Mouse (Mus musculus) layer of hippocampus, adult 18-20 months (tissue): ENCODE data around the gene Ocm. TPM values are rescaled to one million over a fixed set of nuclear protein-coding genes. Genes with fewer than 3 reads are reported as not detected.
A peak's percentile ranks its signal among the peaks of the same experiment; 100 is the strongest.

Source experiments
- DNase-seq, 2 experiments: peaks; one replicate each; pipeline ENCODE4 v3.0.0; 2022; ENCODE audit warnings: low spot score in 2 of 2
- total RNA-seq, 2 experiments: library from RNA; stranded (reverse); gene quantifications; 2 replicates each; pipeline ENCODE4 v1.2.3; 2021

Ocm gene
- total RNA-seq, 2 experiments from 2014 or later, result not detected

DNA sequence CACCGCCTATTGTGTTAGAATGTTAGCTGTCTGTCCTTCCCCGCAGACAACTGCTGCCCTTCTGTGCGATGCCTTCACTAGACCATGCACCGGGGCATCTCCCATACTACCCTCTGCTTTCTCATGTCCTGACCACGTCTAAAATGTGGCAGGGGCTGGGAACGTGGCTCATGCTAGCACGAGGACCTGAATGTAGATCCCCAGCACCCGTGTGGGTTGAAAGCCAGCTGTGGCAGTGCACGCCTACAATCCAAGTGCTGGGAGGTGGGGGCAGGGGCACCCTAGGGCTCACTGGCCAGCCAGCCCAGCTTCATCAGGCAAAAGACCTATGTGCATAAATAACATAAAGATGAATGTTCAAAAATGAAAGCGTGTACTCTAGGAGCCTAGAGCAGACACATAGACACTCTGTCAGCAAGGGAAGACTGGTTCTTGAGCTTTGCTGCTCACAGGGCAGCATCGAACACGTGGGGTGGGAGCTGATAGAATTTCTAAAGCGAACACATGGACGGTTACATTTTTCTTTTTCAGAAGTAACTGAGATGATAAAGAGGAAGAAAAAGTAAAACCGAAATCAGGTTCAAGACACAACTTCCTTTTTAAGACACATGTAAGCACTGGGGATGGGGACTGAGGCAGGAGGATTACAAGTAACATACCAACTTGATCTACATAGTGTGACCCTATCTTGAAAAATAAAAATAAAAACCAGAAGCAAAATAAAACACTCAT, 23.8 kb downstream of the Ocm start:
- no peak for DNase-seq

DNA sequence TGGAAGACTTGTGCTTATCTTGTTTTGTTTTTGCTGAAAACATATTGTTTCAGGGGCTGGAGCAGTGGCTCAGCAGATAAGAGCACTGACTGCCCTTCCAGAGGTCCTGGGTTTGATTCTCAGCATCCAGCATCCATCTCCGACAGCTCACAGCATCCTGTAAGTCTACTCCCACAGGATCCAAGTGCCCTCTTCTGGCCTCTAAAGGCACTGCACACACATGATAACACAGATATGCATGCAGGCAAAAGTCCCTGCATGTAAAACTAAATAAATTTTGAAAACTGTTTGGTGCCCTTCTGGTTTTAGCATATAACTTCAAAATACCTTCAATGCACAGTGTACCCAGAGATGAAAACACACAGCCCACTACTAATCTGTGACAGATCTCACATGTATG, 27.1 kb downstream of the Ocm start:
- DNase-seq, result no peak

DNA sequence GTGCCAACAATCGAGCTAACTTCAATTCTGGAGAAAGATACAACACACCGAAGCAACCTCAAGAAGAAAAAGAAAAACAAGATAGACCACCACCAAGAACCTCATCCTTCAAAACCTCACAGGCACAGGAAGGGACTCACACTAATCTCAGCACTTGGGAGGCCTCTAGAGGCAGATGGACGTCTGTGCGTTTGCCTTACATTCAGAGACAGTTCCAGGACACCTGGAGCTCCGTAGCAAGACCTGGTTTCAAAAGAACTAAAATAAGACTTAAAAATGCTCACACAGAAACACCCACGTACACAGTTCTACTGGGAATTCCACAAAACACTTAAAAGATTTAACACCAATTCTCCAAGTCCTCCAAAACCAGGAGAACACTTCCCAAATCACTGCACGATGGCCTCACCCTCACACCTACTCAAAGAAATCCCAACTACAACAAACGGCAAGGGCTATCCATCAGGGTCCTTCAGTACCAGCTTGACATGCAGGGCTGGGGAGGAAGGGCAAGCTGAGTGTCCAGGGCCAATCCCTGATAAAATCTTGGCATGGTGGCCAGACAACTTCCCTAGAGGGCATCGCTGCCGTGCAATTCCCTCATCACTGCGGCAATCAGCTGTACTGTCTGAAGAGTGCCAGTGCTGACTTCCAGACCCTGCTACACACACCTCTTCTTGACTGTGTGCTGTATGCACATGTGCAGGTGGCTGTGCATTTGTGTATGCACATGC, 31.7 kb downstream of the Ocm start:
- no peak for DNase-seq

DNA sequence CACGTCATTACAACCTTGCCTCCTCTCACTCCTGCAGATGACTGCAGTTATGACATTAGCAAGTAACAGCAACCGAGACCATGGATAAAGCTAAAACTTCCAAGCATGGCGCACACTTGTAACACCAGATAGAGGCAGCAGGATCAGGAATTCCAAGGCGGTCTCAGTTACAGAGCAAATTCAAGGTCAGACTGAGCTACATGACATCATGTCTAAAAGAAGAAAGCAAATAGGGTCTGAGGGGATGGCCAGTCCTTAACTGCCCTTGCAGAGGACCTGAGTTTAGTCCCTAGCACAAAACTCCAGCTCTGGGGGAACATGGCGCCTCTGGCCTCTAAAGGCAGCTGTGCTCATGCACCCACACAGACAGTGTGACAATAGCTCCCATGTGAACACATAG, 32.6 kb downstream of the Ocm start:
- DNase-seq, result no peak

DNA sequence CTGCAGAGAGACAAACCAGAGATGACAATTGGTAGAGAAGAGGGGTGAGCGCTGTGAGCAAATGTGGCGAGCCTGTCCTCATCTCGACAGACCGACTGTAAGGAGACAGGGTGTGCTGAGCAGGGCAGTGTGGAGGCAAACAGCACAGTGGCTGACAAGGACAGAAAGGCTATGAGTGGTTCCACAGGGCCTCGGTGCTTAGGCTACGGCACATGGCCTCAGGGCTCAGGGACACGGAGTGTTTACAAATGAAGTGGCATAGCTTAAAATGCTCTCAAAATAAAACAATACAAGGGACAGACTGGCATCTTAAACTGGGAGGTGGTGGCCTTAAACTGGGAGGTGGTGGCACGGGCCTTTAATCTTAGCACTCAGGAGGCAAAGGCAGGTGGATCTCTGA, 33.2 kb downstream of the Ocm start:
- DNase-seq, result no peak

DNA sequence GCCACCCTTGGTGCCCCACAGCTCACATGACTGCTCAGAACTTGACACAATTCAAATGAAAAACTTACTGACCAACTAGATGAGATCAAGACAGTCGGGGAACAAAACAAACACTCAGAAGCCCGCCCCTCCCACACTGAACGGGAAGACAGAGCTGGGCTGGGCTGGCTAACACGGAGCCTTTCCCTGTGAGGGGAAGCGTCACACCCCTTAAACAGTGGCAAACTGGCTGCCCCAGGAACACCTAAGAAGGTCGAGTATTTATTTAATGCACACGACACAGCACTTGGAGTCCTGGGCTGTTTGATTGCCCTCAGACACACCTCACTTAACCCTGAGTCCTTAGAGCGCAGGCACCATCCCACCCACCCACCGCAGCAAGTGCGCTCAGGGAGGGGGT, 33.8 kb downstream of the Ocm start:
- DNase-seq, result no peak

DNA sequence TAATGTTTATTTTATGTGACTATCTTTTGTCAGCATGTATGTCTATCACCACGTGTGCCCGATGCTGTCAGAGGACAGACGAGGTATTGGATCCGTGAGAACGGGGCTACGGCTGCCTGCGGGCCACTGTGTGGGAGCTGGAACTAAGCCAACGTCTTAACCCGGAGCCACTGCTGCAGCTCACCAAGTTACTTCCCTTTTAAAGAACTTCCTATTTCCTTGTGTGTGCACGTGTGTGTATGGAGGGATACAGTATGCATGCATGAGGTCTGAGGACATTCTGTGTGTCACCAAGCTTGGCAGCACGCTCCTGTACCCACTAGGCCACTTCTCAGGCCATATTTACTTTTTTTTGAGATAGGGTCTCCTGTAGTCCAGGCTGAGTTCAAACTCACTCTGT, 36.4 kb downstream of the Ocm start:
- no peak for DNase-seq

DNA sequence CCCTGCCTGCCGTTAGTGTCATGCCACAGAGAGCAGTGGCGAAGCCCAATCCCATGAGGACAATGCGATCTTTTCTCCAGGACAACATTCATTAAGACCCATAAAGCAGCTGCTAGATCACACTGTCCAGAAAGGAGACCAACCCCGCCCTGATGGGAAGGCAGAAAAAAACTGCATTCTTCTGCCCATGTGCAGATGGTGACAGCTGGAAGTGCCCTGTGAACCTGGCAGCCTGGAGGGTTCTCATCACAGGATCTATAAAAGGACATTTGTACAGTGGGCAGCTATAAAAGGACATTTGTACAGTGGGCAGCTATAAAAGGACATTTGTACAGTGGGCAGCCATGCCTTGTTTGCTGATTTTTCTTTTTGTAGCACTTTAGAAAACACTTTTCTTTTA, 37.4 kb downstream of the Ocm start:
- DNase-seq, result peak in 1 of 2 experiments; percentile 38

DNA sequence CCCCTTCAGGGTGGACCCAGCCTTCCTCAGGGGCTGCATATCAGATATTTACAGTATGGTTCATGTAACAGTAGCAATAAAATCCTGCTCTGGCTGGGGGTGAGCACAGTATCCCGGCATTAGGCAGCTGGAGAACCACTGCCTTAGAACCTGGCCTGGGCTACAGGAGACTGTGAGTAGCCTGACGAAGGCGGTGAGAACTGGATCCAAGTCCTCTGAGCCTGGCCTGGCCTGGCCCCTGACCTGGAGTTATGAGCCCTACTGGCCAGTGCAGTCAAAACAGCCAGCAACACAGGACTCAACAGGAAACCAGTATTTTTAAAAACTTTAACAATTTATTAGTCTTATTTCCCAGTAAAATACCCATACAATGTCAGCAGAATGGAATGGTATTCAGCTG, 38.9 kb downstream of the Ocm start:
- DNase-seq, result no peak

DNA sequence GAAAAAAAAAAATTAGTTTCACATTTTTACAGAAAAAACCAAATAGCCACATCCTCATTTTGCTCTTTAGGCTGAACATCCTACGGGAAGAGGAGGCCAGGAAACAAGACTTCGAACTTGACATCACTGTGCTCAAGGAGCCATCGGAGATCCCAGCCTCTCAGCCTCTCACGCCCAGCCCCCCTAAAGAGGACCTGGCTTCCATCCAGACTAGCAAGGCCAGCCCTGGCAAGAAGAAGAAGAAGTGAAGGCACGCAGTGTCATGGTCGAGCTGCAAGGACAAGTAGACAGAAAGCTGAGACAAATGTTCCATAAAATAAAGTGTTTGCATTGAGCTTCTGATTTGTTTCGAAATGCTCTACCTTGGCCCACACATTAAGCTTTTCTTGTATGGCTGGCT, 41.1 kb downstream of the Ocm start:
- DNase-seq, result no peak

DNA sequence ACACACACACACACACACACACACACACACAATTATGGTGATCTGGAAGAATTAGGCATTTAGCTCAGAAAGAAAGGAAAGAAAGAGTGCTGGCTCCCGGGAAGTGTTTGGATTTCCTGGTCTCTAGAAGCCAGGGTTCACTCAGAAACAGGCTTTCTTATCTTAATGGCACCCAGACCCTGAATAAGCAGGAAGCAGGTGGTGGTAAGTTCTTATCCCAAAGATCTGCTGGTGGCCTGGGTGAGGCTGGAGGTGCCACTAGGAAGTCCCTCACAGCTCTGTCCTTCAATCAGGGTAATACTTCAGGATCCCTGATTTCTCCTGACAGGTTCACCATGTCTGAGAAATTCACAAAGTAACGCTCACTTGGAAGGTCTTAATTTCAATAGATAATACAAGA, 44.1 kb downstream of the Ocm start:
- no peak for DNase-seq

DNA sequence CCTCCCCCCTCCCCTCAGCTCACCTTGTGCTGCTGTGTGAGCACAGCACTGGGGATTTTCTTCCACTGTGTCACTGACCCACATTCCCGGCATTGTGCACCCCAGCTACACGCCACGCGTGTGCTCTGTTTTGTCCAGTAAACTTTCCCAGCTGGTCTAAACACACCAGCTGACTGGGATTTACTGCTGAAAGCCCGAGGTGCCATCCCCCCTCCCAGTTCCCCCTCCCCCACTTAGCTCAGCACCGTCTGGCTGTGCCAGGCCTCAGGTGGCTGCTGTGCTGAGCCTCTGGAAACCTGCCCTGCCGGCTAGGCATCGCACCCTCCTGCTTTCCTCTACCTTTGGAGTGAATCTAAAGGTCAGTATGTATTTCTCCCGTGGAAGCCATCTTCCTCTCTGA, 45.6 kb downstream of the Ocm start:
- DNase-seq, result no peak

DNA sequence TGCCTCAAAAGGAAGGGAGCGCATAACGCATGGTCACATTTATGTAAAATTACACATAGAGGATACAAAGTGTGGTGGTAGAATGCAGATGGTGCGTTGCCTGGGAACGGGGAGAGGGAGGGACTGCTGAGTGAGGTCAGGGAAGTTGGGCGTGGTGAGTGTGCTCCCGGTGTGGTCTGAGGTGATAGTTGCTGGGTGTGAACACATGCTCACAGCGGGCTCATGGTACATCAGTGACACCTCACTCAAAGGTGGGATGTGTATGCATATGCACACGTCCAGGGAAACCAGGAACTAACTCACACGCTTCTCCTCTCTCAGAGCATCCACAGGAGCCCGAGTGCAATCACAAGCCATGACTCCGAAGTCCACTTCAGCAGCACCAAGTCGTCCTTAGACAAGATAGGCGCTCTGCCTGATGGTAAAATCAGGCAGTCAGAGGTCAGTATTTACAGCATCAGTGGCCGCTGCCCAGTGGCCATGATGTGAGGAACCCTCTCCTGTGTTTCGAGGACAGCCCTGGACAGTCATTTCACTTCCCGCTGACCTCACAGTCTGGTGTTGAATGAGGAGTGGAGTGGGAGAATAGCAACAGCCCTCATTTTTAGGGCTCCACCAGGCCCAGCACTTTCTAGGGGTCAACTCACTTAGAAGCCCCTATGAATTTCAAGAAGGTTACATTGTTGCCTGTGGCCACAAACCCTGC, 49.6 kb downstream of the Ocm start:
- no peak for DNase-seq

DNA sequence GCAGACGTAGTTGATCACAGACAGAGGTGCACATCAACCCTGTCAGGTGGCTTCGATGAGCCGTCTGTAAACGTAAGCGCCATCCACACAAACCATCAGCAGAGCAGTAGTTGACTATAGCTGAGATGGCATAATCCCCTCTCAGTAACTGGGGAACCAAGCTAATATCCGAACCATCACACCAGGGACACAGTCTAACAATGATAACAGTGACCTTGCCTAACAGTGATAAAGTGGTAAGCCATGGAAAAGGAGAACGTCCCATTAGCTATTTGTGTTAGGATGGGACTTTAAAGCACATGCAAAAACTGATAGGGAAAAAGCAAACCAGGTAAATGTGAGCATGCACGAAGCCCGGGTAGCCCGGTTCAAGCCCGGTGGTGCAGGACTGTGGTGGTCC, 50.2 kb downstream of the Ocm start:
- no peak for DNase-seq

DNA sequence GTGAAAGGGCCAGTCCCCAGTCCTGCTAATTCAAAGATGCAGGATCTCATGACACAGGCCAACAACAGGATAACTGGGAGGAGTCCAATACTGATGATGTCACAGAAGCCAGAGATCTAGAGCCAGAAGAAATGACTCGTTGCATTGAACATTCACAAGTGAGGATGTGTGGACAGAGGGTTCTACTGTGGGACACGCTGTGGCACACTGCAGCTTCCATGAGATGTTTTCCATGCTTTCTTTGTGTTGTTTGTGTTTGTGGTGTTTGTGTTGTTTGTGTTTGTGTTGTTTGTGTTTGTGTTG, 50.9 kb downstream of the Ocm start:
- DNase-seq, result no peak

DNA sequence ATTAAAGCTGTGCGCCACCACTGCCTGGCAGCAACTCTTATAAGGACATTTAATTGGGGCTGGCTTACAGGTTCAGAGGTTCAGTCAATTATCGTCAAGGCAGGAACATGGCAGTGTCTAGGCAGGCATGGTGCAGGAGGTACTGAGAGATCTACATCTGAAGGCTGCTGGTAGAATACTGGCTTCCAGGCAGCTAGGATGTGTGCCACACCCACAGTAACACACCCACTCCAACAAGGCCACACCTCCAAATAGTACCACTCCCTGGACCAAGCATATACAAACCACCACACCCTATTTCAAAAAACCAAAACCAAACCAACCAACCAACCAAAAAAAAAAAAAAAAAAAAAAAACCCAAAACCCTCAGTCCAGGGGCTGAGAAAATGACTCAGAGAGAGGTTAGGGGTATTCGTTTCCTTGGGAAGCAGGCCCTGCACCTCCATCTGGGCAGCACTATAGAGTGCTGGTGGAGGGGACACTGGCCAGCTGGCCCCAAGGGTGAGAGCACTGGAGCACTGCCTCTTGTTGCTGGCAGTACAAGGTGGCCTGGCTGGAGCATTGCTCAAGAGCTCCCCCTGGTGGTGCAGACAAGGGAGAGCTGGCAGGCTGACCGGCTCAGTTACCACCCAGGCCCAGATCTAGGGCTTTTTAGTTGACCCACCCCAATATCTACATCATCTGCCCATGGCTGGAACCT, 51.4 kb downstream of the Ocm start:
- DNase-seq, result peak in 1 of 2 experiments; percentile 72

DNA sequence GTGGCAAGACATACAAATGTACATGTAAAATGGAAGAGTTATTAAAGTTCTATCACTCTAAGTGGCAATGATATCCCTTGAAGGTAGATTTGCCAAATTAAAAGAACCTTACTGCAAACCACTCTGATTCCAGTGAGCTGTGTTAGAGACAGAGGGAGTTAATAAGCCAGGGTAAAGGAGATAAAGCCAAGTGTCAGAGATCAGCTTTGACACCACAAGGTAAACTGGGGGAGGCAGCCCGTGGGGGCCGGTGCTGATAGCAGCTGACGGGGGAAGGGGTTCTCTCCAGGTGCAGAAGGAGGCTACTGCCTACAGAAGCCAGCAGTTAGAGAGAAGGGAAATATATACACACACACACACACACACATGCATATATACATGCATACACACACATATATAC, 53.8 kb downstream of the Ocm start:
- no peak for DNase-seq

Other genes with a start within 250 kb of the Ocm start
- 10 to 100 TPM; 43.2 to 43.7 TPM for gene Eif2ak1, start 208.9 kb downstream of the Ocm start, total RNA-seq
- gene Ankrd61, start 129.0 kb downstream of the Ocm start, total RNA-seq, result not detected
- 10 to 100 TPM; 31.8 to 32.8 TPM for gene Aimp2, start 116.8 kb downstream of the Ocm start, total RNA-seq
- gene Pms2, start 116.7 kb downstream of the Ocm start, total RNA-seq, result 10 to 100 TPM; 13.5 to 14.0 TPM
- 1 to 10 TPM; 1.6 TPM for gene Gm42421, start 98.5 kb downstream of the Ocm start, total RNA-seq
- gene Rsph10b, start 93.6 kb downstream of the Ocm start, total RNA-seq, result 1 to 10 TPM; 2.5 to 2.8 TPM
- 10 to 100 TPM; 33.8 to 33.9 TPM for gene Ccz1, start 11.8 kb downstream of the Ocm start, total RNA-seq
- gene Lmtk2, start 73.8 kb upstream of the Ocm start, total RNA-seq, result 10 to 100 TPM; 94.4 to 98.9 TPM
- under 1 TPM in 1 of 2 experiments, not detected in 1; 0.17 TPM for gene Bhlha15, start 163.6 kb upstream of the Ocm start, total RNA-seq
- 100 to 1,000 TPM in 1 of 2 experiments, 10 to 100 TPM in 1; 97.3 to 113 TPM for gene Tecpr1, start 196.9 kb upstream of the Ocm start, total RNA-seq
- 10 to 100 TPM; 73.7 to 74.0 TPM for gene Bri3, start 217.8 kb upstream of the Ocm start, total RNA-seq